Mouse (Mus musculus): ENCODE measurements around the gene Gm49388. TPM values are rescaled to one million over a fixed set of nuclear protein-coding genes. Genes with fewer than 3 reads are reported as not detected.
A peak's percentile ranks its signal among the peaks of the same experiment; 100 is the strongest.

Gm49388 gene
- polyA plus RNA-seq, 1 experiment, result not detected

GRCm38 (mm10) chr7:127808821-127809220 is 23.4 kb downstream of the Gm49388 start:
- TF ChIP-seq POLR2A (IDR thresholded peaks at IDR 0.05; ENCODE audit: control insufficient read depth, low read depth, low read length) (no peak), CTCF (IDR thresholded peaks at IDR 0.05; ENCODE audit: control insufficient read depth, insufficient read depth, insufficient replicate concordance, low read depth, low read length) (no peak)
- no peaks in the 10 kb centered on the region; the same call in 1 of the 2 replicates for H3K4me1 ChIP-seq (ENCODE audit: control insufficient read depth, insufficient read depth, low read length)
- no peak overlapping the region for H3K27ac ChIP-seq (ENCODE audit: control insufficient read depth, insufficient read depth, low read depth, low read length)
- H3K4me3 ChIP-seq (ENCODE audit: control insufficient read depth, low read depth, low read length), result no peak overlapping the region
- no peaks in the 10 kb centered on the region for H3K27me3 ChIP-seq (ENCODE audit: control insufficient read depth, insufficient read depth, low read length)
- H3K36me3 ChIP-seq (ENCODE audit: control insufficient read depth, insufficient read depth, low read length), result no peaks in the 10 kb centered on the region

- H3K36me3 ChIP-seq (ENCODE audit: control insufficient read depth, insufficient read depth, low read length), result no peaks in the 10 kb centered on the region
- H3K27ac ChIP-seq (ENCODE audit: control insufficient read depth, insufficient read depth, low read depth, low read length), result no peak overlapping the region
- H3K27me3 ChIP-seq (ENCODE audit: control insufficient read depth, insufficient read depth, low read length), result no peaks in the 10 kb centered on the region
- H3K4me1 ChIP-seq (ENCODE audit: control insufficient read depth, insufficient read depth, low read length), result peaks cover 2% of the 10 kb centered on the region; the same call in 1 of the 2 replicates
- TF ChIP-seq CTCF (IDR thresholded peaks at IDR 0.05; ENCODE audit: control insufficient read depth, insufficient read depth, insufficient replicate concordance, low read depth, low read length) (no peak), POLR2A (IDR thresholded peaks at IDR 0.05; ENCODE audit: control insufficient read depth, low read depth, low read length) (no peak)
- H3K4me3 ChIP-seq (ENCODE audit: control insufficient read depth, low read depth, low read length), result no peak overlapping the region
These were observed 24.4 kb downstream of the Gm49388 start for GRCm38 (mm10) chr7:127809846-127810245.

- H3K4me3 ChIP-seq (ENCODE audit: control insufficient read depth, low read depth, low read length), result no peak overlapping the region
- TF ChIP-seq POLR2A (IDR thresholded peaks at IDR 0.05; ENCODE audit: control insufficient read depth, low read depth, low read length) (no peak), CTCF (IDR thresholded peaks at IDR 0.05; ENCODE audit: control insufficient read depth, insufficient read depth, insufficient replicate concordance, low read depth, low read length) (no peak)
- no peaks in the 10 kb centered on the region for H3K36me3 ChIP-seq (ENCODE audit: control insufficient read depth, insufficient read depth, low read length)
- H3K27ac ChIP-seq (ENCODE audit: control insufficient read depth, insufficient read depth, low read depth, low read length), result no peak overlapping the region
- peaks cover 2% of the 10 kb centered on the region; the same call in 1 of the 2 replicates for H3K4me1 ChIP-seq (ENCODE audit: control insufficient read depth, insufficient read depth, low read length)
- H3K27me3 ChIP-seq (ENCODE audit: control insufficient read depth, insufficient read depth, low read length), result no peaks in the 10 kb centered on the region
These were observed 25.2 kb downstream of the Gm49388 start for GRCm38 (mm10) chr7:127810650-127811049.

- peaks cover 2% of the 10 kb centered on the region; the same call in 1 of the 2 replicates for H3K4me1 ChIP-seq (ENCODE audit: control insufficient read depth, insufficient read depth, low read length)
- no peaks in the 10 kb centered on the region for H3K36me3 ChIP-seq (ENCODE audit: control insufficient read depth, insufficient read depth, low read length)
- H3K27me3 ChIP-seq (ENCODE audit: control insufficient read depth, insufficient read depth, low read length), result no peaks in the 10 kb centered on the region
- TF ChIP-seq POLR2A (IDR thresholded peaks at IDR 0.05; ENCODE audit: control insufficient read depth, low read depth, low read length) (no peak), CTCF (IDR thresholded peaks at IDR 0.05; ENCODE audit: control insufficient read depth, insufficient read depth, insufficient replicate concordance, low read depth, low read length) (no peak)
- no peak overlapping the region for H3K27ac ChIP-seq (ENCODE audit: control insufficient read depth, insufficient read depth, low read depth, low read length)
- no peak overlapping the region for H3K4me3 ChIP-seq (ENCODE audit: control insufficient read depth, low read depth, low read length)
These were observed 25.8 kb downstream of the Gm49388 start for GRCm38 (mm10) chr7:127811240-127811639.

GRCm38 (mm10) chr7:127812292-127812691 is 26.9 kb downstream of the Gm49388 start:
- Histone ChIP-seq H3K4me3 (ENCODE audit: control insufficient read depth, low read depth, low read length) (no peak overlapping the region), H3K27me3 (ENCODE audit: control insufficient read depth, insufficient read depth, low read length) (no peaks in the 10 kb centered on the region), H3K36me3 (ENCODE audit: control insufficient read depth, insufficient read depth, low read length) (no peaks in the 10 kb centered on the region), H3K4me1 (ENCODE audit: control insufficient read depth, insufficient read depth, low read length) (peaks cover 2% of the 10 kb centered on the region; the same call in 1 of the 2 replicates), H3K27ac (ENCODE audit: control insufficient read depth, insufficient read depth, low read depth, low read length) (no peak overlapping the region; the same call in 1 of the 2 replicates)
- TF ChIP-seq CTCF (IDR thresholded peaks at IDR 0.05; ENCODE audit: control insufficient read depth, insufficient read depth, insufficient replicate concordance, low read depth, low read length) (no peak), POLR2A (IDR thresholded peaks at IDR 0.05; ENCODE audit: control insufficient read depth, low read depth, low read length) (no peak)

- TF ChIP-seq POLR2A (IDR thresholded peaks at IDR 0.05; ENCODE audit: control insufficient read depth, low read depth, low read length) (no peak), CTCF (IDR thresholded peaks at IDR 0.05; ENCODE audit: control insufficient read depth, insufficient read depth, insufficient replicate concordance, low read depth, low read length) (no peak)
- Histone ChIP-seq H3K36me3 (ENCODE audit: control insufficient read depth, insufficient read depth, low read length) (no peaks in the 10 kb centered on the region), H3K4me1 (ENCODE audit: control insufficient read depth, insufficient read depth, low read length) (peaks cover 2% of the 10 kb centered on the region; the same call in 1 of the 2 replicates), H3K4me3 (ENCODE audit: control insufficient read depth, low read depth, low read length) (no peak overlapping the region), H3K27ac (ENCODE audit: control insufficient read depth, insufficient read depth, low read depth, low read length) (peak overlapping the region; percentile 73), H3K27me3 (ENCODE audit: control insufficient read depth, insufficient read depth, low read length) (no peaks in the 10 kb centered on the region)
These were observed 28.4 kb downstream of the Gm49388 start for GRCm38 (mm10) chr7:127813821-127814220.

- Histone ChIP-seq H3K27ac (ENCODE audit: control insufficient read depth, insufficient read depth, low read depth, low read length) (peak overlapping the region; percentile 73), H3K36me3 (ENCODE audit: control insufficient read depth, insufficient read depth, low read length) (no peaks in the 10 kb centered on the region)
- no peak for TF ChIP-seq CTCF (IDR thresholded peaks at IDR 0.05; ENCODE audit: control insufficient read depth, insufficient read depth, insufficient replicate concordance, low read depth, low read length)
- TF ChIP-seq POLR2A (IDR thresholded peaks at IDR 0.05; ENCODE audit: control insufficient read depth, low read depth, low read length), result no peak
These were observed 29.0 kb downstream of the Gm49388 start for GRCm38 (mm10) chr7:127814241-127814921.

More at GRCm38 (mm10) chr7:127814241-127814921, 29.0 kb downstream of the Gm49388 start:
- H3K4me1 ChIP-seq (ENCODE audit: control insufficient read depth, insufficient read depth, low read length), result peaks cover 2% of the 10 kb centered on the region; the same call in 1 of the 2 replicates
- H3K27me3 ChIP-seq (ENCODE audit: control insufficient read depth, insufficient read depth, low read length), result no peaks in the 10 kb centered on the region
- H3K4me3 ChIP-seq (ENCODE audit: control insufficient read depth, low read depth, low read length), result no peak overlapping the region

All from testis, adult 2 months (tissue).